Mouse (Mus musculus) brain, embryonic 14.5 days (tissue): ENCODE results near the gene Cdon. TPM values are rescaled to one million over a fixed set of nuclear protein-coding genes. Genes with fewer than 3 reads are reported as not detected.
A peak's percentile ranks its signal among the peaks of the same experiment; 100 is the strongest.

Experiments used
- DNase-seq: peaks from one replicate; pipeline ENCODE4 v3.0.0-alpha.2; 2011; ENCODE audit warnings: low read depth
- CTCF ChIP-seq: fragments of 200-500 bp; IDR thresholded peaks from 2 replicates; pipeline ENCODE4 v1.5.1; 2012; ENCODE audit warnings: inconsistent platforms, mild to moderate bottlenecking, moderate library complexity, borderline replicate concordance; ENCODE audit not compliant: insufficient read depth, insufficient read length; ENCODE audit errors: extremely low read depth
- POLR2A ChIP-seq: fragments of 200-500 bp; IDR thresholded peaks from 2 replicates; pipeline ENCODE4 v1.6.1; 2012; ENCODE audit warnings: mild to moderate bottlenecking, inconsistent platforms, borderline replicate concordance; ENCODE audit not compliant: poor library complexity, insufficient read depth, insufficient read length, severe bottlenecking; ENCODE audit errors: extremely low read depth
- polyA plus RNA-seq: library from polyadenylated mRNA; depleted of rRNA; stranded (reverse); fragments of >200 nt; gene quantifications from 2 replicates; pipeline ENCODE4 v1.2.3, GENCODE M21; 2012

The Cdon gene
- polyA plus RNA-seq, 1 experiment, result 22.4 TPM

DNA sequence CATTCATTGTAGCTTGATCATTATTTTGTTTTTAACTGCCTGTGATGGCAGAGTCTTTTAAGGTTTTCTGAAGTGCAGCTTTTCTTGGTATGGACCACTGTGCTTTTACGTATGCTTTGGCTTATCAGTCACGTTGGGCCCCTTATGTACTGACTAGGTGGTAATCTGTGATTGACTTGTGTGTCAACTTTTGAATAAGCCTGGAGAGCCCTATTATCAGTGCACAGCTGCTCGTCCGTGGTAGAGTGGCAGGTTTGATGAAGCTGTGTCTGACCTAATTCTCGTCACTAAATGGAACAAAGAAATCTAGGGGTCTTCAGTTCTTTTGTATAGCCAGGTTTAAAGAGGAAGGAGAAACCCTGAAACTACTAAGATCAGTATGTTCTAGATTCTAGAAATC, 21.5 kb downstream of the Cdon start:
- DNase-seq, result peak; percentile 62
- TF ChIP-seq POLR2A (no peak), CTCF (no peak)

DNA sequence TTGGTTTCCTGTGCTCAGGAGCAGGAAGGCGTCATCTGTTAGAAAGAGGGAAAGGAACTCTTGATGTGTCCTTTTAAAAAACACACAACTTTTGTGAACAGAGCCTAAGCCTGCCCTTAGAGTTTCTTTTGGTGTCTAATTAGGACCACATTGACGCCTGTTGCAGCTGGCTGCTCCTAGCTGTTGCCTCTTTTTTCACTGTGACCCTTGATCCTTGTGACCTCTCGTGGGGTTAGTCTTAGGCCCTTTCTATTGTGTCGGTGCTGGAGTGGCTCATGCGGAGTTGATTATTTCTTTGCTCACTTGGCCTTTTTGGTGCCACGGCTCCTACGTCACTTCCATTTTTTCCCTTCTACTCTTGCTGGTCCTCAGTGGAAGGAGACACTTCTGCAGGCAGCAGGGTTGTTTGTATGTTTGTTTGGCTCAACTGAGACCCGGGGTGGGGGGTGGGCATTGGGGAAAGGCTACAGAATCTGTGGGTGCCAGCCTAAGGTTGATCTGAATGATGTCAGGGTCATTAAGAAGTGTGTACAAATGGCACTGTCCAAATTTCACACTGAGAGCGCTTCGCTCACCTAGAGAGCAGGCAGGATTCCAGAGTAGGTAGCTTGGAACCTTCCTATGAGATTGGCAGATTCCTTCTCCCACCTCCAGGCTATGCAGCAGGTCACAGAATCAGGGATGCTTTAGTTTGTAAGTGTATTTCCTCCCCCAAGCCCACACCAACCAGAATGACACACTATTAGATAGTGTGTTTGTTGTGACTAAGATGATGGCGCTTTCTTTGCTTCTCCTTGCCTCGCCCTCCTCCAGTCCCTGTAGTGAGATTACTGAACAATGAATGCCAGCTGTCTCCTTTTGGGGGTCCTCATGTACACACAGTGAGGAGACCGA, 22.9 kb downstream of the Cdon start:
- TF ChIP-seq CTCF (no peak), POLR2A (no peak)
- no peak for DNase-seq

DNA sequence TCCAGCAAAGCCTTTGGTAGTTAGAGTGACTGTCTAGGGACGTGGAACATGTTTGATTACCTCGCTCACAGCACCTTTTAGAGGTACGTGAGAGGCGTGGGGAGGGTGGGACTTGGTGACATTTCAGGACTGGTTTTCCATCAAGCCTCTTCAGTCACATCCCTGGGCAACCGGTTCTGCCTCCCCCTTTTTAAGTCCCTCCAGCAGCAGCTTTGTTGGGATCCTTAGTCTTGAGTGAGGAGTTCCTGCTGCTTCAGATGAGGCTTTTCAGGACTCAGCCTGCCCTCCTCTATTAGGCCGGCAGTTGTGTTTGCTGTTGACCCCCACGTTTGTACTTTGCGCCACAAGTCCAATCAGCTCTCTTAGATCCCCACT, 23.6 kb downstream of the Cdon start:
- DNase-seq, result no peak
- no peak for TF ChIP-seq CTCF
- TF ChIP-seq POLR2A, result no peak

DNA sequence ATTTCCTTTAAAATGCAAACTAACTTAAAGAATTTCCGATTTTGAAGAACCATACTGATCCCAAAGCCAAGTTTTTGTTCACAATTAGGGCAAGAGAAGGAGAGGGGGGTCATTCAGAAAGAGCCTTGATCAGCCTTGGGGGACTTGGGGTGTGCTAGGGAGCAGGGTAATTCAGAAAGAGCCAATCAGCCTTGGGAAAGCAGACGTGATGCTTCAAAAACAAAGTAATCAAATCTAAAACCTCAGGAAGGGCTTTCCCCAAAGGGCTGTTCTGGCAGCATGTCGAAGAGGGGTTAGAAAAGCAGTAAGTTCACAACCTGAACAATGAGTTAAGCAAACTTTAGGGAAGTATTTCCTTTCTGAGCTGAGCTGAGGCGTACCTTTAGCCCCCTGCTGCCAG, 26.0 kb downstream of the Cdon start:
- no peak for DNase-seq
- no peak for TF ChIP-seq POLR2A
- no peak for TF ChIP-seq CTCF

DNA sequence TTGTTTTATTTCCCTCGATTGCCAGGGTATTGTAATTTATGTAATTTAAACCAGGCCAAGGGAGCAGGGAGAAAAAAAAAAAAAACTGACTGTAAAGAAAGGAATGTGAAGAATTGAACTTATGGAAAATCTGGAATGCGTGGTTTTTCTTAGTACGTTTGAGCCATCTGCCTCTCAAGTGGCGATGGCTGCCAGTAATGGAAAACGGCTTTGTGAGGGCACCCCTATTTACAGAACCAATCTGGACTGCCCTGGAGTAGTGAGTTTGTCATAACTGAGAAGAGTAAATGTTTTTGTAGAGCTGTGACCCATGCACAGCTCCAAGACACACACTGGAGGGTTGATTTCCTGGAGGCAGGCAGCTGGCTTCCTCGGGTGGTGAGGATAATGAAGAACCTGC, 32.4 kb downstream of the Cdon start:
- no peak for TF ChIP-seq CTCF
- DNase-seq, result no peak

DNA sequence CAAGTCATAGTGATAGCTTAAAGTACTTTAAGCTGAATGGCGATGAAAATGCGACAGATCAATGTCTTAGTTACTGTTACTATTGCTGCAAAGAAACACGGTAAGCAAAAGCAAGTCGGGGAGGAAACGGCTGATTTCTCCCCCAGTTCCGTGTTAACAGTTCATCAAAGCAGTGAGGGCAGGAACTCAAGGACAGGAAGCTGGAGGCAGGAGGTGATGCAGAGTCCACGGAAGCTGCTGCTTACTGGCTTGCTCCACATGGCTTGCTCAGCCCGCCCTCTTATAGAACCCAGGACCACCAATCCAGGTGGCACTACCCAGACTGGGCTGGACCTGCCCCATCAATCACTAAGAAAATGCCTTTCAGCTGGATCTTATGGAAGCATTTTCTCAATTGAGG, 38.7 kb downstream of the Cdon start:
- no peak for DNase-seq
- TF ChIP-seq CTCF (no peak), POLR2A (no peak)

DNA sequence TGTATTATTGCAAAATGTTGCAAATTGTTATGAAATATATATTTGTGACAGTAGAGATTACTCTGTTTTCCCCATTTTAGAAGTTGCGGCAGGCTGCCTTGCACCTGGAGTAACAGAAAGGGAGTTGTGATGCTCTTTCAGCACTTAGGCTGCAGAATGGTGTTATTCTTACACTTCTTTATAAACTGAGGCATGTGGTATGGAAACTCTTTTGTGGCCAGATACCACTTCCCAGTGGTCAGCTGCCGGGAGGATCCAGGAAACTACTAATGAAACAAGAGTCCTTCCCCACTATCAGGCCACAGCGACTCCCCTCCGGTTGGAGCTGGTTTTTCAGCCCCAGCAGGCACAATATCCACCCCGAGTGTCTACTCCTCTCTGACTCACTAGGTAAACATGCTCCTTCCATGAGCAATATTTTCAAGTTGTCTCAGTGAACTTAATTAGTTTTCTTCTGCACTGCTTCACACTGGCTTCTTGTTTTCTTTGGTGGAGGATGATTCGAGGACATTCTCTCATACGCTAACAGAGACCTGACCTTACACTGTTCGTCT, 46.4 kb downstream of the Cdon start:
- no peak for DNase-seq
- TF ChIP-seq POLR2A, result no peak
- TF ChIP-seq CTCF, result no peak

DNA sequence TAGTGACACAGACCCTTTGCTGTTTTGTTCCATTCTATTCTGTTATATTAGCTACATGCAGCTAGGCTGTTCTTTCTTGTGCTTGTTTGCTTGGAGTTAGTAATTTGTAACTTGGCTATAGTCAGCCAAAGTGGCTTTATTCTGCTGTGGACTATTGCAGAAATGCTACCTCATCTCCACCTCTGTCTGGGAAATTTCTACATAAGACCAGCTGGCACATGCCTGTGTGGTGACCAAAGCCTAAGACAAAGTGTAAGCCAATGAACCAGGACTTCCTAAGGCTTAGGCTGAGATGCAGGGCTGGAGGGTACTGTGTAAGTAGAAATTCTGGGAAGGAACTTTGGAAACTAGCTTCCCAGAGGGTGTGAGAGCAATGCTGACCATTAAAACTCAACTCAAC, 48.0 kb downstream of the Cdon start:
- no peak for DNase-seq
- TF ChIP-seq POLR2A, result no peak
- TF ChIP-seq CTCF, result no peak

DNA sequence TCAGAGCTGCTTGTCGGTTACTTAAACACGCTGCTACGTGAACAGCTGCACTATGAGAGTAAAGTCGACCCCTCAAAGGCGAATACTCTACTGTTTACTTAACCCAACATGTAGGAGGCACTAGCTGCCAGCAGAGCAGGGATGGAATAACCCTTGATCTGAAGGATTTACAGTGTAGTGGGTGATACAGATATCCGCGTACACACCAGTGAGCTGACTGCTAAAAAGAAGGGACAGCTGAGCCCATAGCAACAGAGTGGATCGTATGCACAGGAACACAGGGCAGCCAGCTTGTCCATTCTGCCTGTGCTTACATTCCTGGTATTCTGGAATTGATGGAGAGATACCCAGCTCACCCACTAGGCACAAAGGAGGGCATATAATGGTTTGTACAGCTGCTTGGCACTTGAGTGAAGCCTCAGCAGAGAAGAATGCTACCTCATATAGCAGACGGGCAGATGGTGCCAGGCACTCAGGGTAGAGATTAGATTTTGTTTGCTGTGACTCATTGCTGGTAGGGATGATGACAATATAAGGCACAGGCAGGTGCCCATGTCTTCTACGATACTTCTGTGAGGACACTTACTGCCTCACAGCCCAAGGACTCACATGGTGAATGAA, 53.3 kb downstream of the Cdon start:
- TF ChIP-seq CTCF, result no peak
- no peak for TF ChIP-seq POLR2A
- no peak for DNase-seq

DNA sequence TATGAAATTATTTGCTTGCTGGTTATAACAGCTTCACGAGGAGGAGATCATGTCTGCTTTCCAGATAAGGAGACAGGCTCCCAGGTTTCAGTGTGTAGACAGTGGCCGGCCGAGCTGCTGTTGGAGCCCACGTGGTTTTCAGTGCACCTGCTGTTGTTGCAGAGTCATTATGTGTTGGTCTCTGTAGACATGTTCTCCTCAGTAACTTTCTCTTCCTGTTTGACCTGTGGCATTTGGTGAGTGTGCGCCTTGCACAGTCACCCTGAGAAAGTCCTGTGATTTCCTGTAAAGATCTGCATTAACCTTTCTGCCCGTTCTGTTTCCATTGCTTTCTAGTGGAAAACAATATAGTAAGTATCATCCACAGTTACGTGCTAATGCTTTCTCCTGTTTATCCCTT, 54.5 kb downstream of the Cdon start:
- DNase-seq, result no peak
- TF ChIP-seq CTCF, result no peak
- no peak for TF ChIP-seq POLR2A

DNA sequence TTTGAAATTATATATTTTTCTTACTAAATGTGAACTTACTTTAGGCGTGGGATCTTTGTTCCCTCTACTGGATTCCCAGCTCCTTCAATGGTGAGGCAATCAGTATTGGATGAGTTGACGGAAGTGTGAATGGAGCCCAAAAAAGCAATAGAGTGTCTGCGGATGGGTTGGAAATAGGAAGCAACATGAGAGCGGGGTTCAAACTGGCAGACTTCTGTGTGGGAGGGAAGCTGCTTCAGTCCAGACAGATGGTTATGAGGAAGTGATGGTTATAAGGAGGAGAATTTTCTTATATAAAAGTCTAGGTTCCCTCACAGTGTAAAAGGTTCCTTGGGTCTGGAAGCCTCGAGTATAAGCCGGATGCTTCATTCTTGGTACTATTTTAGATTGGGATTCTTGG, 58.5 kb downstream of the Cdon start:
- TF ChIP-seq CTCF, result no peak
- TF ChIP-seq POLR2A, result no peak
- no peak for DNase-seq
